Mouse (Mus musculus): ENCODE results near the gene 1700001C19Rik.

DNA sequence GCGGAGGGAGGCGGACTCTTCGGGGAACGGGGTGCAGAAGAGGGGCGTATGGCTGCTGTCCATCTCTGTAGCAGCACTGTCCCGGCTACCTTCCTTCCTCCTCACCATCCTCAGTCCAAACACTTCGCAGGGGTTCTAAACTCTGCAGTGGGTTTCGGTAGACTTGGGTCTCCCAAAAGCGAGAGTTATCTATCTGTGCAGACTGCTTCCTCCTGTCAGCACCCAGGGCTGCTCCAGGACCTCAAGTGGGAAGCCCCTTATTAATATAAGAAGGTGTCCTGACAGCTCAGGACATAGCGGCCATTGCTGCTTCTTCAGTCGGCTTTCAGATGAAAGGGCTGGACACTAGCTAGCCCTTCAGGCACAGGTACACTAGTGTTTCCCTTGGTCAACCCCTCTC, 27.8 kb upstream of the 1700001C19Rik start:
- TF ChIP-seq CTCF (IDR thresholded peaks at IDR 0.05; ENCODE audit: borderline replicate concordance, control insufficient read depth, extremely low read depth, insufficient read depth, low read length, poor library complexity) (no peak), POLR2A (IDR thresholded peaks at IDR 0.05; ENCODE audit: control insufficient read depth, extremely low read depth, insufficient read depth, low read length, poor library complexity) (no peak)

Data from thymus, adult 2 months (tissue).